Mouse (Mus musculus): ENCODE measurements around the gene Pml.

DNA sequence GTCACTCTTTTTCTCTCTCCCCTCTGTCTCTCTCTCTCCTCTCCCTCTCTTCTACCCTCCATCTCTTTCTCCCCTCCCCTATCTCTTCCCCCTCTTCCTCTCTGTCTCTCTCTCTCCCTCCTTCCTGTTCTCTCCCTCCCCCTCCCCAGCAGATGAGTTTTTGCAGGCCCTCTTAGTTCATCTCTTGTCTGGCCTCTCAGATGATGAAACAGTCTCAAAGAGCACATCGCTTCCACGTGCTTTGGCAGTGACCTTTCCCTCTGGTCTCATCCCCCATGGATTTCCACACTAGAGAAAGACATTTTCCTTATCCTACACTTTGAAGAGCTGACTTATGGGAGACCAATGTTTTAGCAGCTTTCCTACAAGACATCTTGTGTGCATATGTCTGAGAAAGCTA is 76.7 kb downstream of the Pml start:
- no peak for TF ChIP-seq CTCF (IDR thresholded peaks at IDR 0.05; ENCODE audit: control insufficient read depth, insufficient read depth, insufficient read length)
- no peak for TF ChIP-seq USF1 (IDR thresholded peaks at IDR 0.05; ENCODE audit: low read depth)
- no peak for TF ChIP-seq MYOD1 (IDR thresholded peaks at IDR 0.05; ENCODE audit: control insufficient read depth, insufficient read length, low read depth)
- TF ChIP-seq MAX (IDR thresholded peaks at IDR 0.05), result no peak
- no peak for TF ChIP-seq FOSL1 (IDR thresholded peaks at IDR 0.05; ENCODE audit: insufficient read depth, low read length, poor library complexity, severe bottlenecking)
- TF ChIP-seq MYOG (IDR thresholded peaks at IDR 0.05; ENCODE audit: control insufficient read depth, extremely low read depth, insufficient read length), result no peak
